Mouse (Mus musculus) stomach, embryonic 14.5 days (tissue): ENCODE measurements around the gene Gm20388. TPM values are rescaled to one million over a fixed set of nuclear protein-coding genes. Genes with fewer than 3 reads are reported as not detected.
"Not testable (repeated sequence)": the region's sequence is repeated elsewhere in the genome, so short reads cannot be mapped to it uniquely, and the experiment has no call there.

Experiments
- ATAC-seq: fragments of 200-750 bp; cut with Nextera tagmentation; 2 replicates; pipeline ENCODE4 v1.8.0; 2017; ENCODE audit warnings: low read depth, moderate TSS enrichment; ENCODE audit not compliant: insufficient number of reproducible peaks, insufficient read depth, low FRiP score
- H3K27ac ChIP-seq: fragments of 300-500 bp; sonication (generic); 2 replicates; pipeline ENCODE4 v1.5.1; 2014; ENCODE audit warnings: mild to moderate bottlenecking, low read length, moderate library complexity, mixed read lengths
- H3K27me3 ChIP-seq: fragments of 300-500 bp; sonication (generic); 2 replicates; pipeline ENCODE4 v1.6.1; 2014; ENCODE audit warnings: low read length, control low read depth, mixed read lengths; ENCODE audit not compliant: control insufficient read depth, insufficient read depth
- H3K36me3 ChIP-seq: fragments of 300-500 bp; sonication (generic); 2 replicates; pipeline ENCODE4 v1.6.1; 2014; ENCODE audit warnings: mild to moderate bottlenecking, control low read depth, low read length, moderate library complexity, mixed read lengths; ENCODE audit not compliant: control insufficient read depth, insufficient read depth
- H3K4me1 ChIP-seq: fragments of 300-500 bp; sonication (generic); 2 replicates; pipeline ENCODE4 v1.6.1; 2014; ENCODE audit warnings: low read length, control low read depth, mixed read lengths; ENCODE audit not compliant: control insufficient read depth, insufficient read depth
- H3K4me2 ChIP-seq: fragments of 300-500 bp; sonication (generic); replicated peaks from 2 replicates; pipeline ENCODE4 v1.6.1; 2014; ENCODE audit warnings: low read depth, low read length, control low read depth
- H3K4me3 ChIP-seq: fragments of 300-500 bp; sonication (generic); 2 replicates; pipeline ENCODE4 v1.5.1; 2014; ENCODE audit warnings: low read depth, low read length, control low read depth
- H3K9ac ChIP-seq: fragments of 300-500 bp; sonication (generic); replicated peaks from 2 replicates; pipeline ENCODE4 v1.6.1; 2014; ENCODE audit warnings: low read depth, mild to moderate bottlenecking, control low read depth, low read length, moderate library complexity, mixed read lengths
- H3K9me3 ChIP-seq: fragments of 300-500 bp; sonication (generic); 2 replicates; pipeline ENCODE4 v1.6.1; 2016; ENCODE audit warnings: low read depth, low read length, control low read depth; ENCODE audit not compliant: control insufficient read depth
- WGBS: fragments of 180-500 bp; shearing (Covaris S2); extraction: QIAGEN DNeasy Blood & Tissue Kit; methylation state at CpG from one replicate; pipeline ENCODE4 v1.1.7; 2014; 5-methylcytosine and 5-hydroxymethylcytosine counted together
- polyA plus RNA-seq: library from polyadenylated mRNA; unstranded; fragments of >200 nt; fragmentation: Nextera tagmentation; extraction: Ambion mirVana; gene quantifications from 2 replicates; pipeline ENCODE4 v1.2.1, GENCODE M21; 2014

Gm20388 gene
- polyA plus RNA-seq, 1 experiment from 2014 or later = 11.4 TPM

DNA sequence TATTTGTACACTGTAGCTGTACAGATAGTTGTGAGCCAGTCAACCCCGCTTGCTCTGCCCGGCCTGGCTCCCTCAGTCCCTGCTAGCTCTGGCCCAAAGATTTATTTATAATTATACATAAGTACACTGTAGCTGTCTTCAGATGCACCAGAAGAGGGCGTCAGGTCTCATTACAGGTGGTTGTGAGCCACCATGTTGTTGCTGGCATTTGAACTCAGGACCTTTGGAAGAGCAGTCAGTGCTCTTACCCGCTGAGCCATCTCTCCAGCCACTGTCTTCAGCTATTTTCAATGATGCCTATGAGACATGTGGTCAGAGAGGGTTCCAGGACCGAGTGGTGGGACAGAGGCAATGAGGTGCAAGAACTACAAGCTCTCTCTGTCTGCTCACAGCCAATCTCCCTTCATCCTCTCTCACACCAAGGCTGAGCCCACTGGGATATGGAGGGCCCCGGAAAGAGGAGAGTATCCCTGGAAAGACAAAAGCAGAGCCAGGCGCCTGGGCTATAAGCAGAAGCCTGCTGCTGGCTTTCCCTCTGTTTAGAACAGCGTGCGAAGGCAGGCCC, 1757.4 kb downstream of the Gm20388 start:
- H3K9ac ChIP-seq = not testable (repeated sequence)

GRCm38 (mm10) chr8:121668553-121668952, 1757.9 kb downstream of the Gm20388 start:
- Histone ChIP-seq H3K27me3 (no peaks in the 10 kb centered on the region), H3K4me2 (0 out of 2 replicates have a peak overlapping the region, but pooled peaks have one; percentile 10), H3K4me1 (peaks cover 29% of the 10 kb centered on the region), H3K9ac (no peak overlapping the region), H3K9me3 (no peaks in the 10 kb centered on the region), H3K4me3 (no peak overlapping the region), H3K27ac (peak overlapping the region; percentile 55), H3K36me3 (no peaks in the 10 kb centered on the region)
- ATAC-seq = no peak
- WGBS = 44% methylated on average over 6 of the region's 6 CpGs

More for the DNA sequence above, 1757.4 kb downstream of the Gm20388 start:
- H3K4me3 ChIP-seq, H3K36me3 ChIP-seq, ATAC-seq, H3K9me3 ChIP-seq, H3K27me3 ChIP-seq: not testable (repeated sequence)
- 64% methylated on average over 9 of the region's 9 CpGs for WGBS
- peak overlapping the region; percentile 55; the same call in 1 of the 2 replicates for H3K27ac ChIP-seq
- 0 out of 2 replicates have a peak overlapping the region, but pooled peaks have one; percentile 10 for H3K4me2 ChIP-seq
- peaks cover 29% of the 10 kb centered on the region for H3K4me1 ChIP-seq

DNA sequence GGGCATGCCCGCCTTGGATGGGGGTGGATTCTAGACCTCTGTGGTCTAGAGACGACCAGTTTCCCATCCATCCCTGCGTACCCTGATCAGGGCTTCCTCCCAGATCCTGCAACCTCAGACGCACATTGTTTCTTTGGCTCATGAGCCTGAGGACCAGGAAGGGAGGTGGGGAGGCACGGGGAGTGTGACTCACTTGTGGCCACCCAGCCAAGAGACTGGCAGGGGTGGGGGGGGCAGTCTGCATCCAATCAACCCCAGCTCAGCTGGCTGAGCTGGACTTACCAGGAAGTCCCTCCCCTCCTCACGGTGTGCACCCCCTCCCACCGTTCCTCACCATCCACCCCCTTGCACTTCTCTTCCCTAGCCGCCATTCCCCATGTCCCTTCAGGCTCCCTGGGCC, 1758.6 kb downstream of the Gm20388 start:
- H3K4me1 ChIP-seq = peaks cover 29% of the 10 kb centered on the region
- peak overlapping the region; percentile 12; the same call in 1 of the 2 replicates for H3K4me2 ChIP-seq
- ATAC-seq = 0 out of 2 replicates have a peak, but pooled peaks have one; percentile 11
- no peaks in the 10 kb centered on the region for H3K27me3 ChIP-seq
- H3K4me3 ChIP-seq = no peak overlapping the region
- 19% methylated on average over 8 of the region's 8 CpGs for WGBS
- peak overlapping the region; percentile 55; the same call in 1 of the 2 replicates for H3K27ac ChIP-seq
- H3K9me3 ChIP-seq = no peaks in the 10 kb centered on the region
- no peak overlapping the region for H3K9ac ChIP-seq
- H3K36me3 ChIP-seq = no peaks in the 10 kb centered on the region

- Histone ChIP-seq H3K27me3 (no peaks in the 10 kb centered on the region), H3K9me3 (no peaks in the 10 kb centered on the region), H3K9ac (no peak overlapping the region), H3K4me1 (peaks cover 13% of the 10 kb centered on the region; the same call in 1 of the 2 replicates), H3K4me2 (no peak overlapping the region), H3K27ac (no peak overlapping the region), H3K36me3 (no peaks in the 10 kb centered on the region), H3K4me3 (no peak overlapping the region)
- 67% methylated on average over 4 of the region's 4 CpGs for WGBS
- no peak for ATAC-seq
These were observed 1762.5 kb downstream of the Gm20388 start for GRCm38 (mm10) chr8:121673153-121673552.

GRCm38 (mm10) chr8:121673917-121674316, 1763.3 kb downstream of the Gm20388 start:
- Histone ChIP-seq H3K9ac (no peak overlapping the region), H3K36me3 (no peaks in the 10 kb centered on the region), H3K27me3 (no peaks in the 10 kb centered on the region), H3K4me1 (peaks cover 6% of the 10 kb centered on the region; the same call in 1 of the 2 replicates), H3K4me2 (no peak overlapping the region), H3K4me3 (no peak overlapping the region), H3K9me3 (no peaks in the 10 kb centered on the region), H3K27ac (no peak overlapping the region)
- 69% methylated on average over 5 of the region's 5 CpGs for WGBS
- peak; percentile 60; the same call in 1 of the 2 replicates for ATAC-seq

- H3K36me3 ChIP-seq = no peaks in the 10 kb centered on the region
- no peak overlapping the region for H3K4me2 ChIP-seq
- no peaks in the 10 kb centered on the region; the same call in 1 of the 2 replicates for H3K4me1 ChIP-seq
- H3K4me3 ChIP-seq = no peak overlapping the region
- 49% methylated on average over 5 of the region's 5 CpGs for WGBS
- no peak overlapping the region for H3K9ac ChIP-seq
- H3K27me3 ChIP-seq = no peaks in the 10 kb centered on the region
- ATAC-seq = no peak
- no peak overlapping the region for H3K27ac ChIP-seq
- no peaks in the 10 kb centered on the region for H3K9me3 ChIP-seq
These were observed 1763.9 kb downstream of the Gm20388 start for GRCm38 (mm10) chr8:121674524-121674923.

GRCm38 (mm10) chr8:121675161-121675560, 1764.5 kb downstream of the Gm20388 start:
- Histone ChIP-seq H3K4me3 (no peak overlapping the region), H3K9ac (no peak overlapping the region), H3K9me3 (no peaks in the 10 kb centered on the region), H3K27me3 (no peaks in the 10 kb centered on the region), H3K4me2 (no peak overlapping the region), H3K36me3 (no peaks in the 10 kb centered on the region), H3K4me1 (no peaks in the 10 kb centered on the region), H3K27ac (no peak overlapping the region)
- WGBS = 73% methylated on average over 3 of the region's 3 CpGs
- no peak for ATAC-seq

DNA sequence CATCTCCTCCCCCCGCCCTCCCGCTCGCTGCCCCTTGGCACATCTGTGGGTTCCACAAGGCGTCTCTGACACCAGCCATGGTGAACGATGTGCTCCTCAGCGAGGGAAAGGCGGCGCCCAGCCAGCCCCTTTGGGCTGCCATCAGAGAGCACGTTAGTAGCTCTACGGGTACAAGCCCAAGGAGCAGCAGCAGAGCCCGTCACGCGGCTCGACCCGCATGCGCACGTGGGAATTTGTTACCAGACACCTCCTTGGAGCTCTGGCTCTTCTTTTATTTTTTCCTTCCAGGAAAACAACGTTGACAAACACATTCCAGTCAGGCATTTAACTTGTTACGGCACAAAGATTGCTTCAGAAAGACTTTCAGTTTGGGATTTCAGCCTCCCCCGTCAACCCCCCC, 1765.1 kb downstream of the Gm20388 start:
- no peak for ATAC-seq
- no peak overlapping the region for H3K9ac ChIP-seq
- H3K4me1 ChIP-seq = no peaks in the 10 kb centered on the region
- no peaks in the 10 kb centered on the region for H3K9me3 ChIP-seq
- H3K27me3 ChIP-seq = no peaks in the 10 kb centered on the region
- H3K4me2 ChIP-seq = no peak overlapping the region
- H3K4me3 ChIP-seq = no peak overlapping the region
- 49% methylated on average over 20 of the region's 20 CpGs for WGBS
- no peaks in the 10 kb centered on the region for H3K36me3 ChIP-seq
- no peak overlapping the region for H3K27ac ChIP-seq

GRCm38 (mm10) chr8:121678696-121679095, 1768.1 kb downstream of the Gm20388 start:
- no peak for ATAC-seq
- H3K4me2 ChIP-seq = no peak overlapping the region
- H3K9ac ChIP-seq = no peak overlapping the region
- H3K4me3 ChIP-seq = no peak overlapping the region
- H3K9me3 ChIP-seq = no peaks in the 10 kb centered on the region
- no peaks in the 10 kb centered on the region for H3K36me3 ChIP-seq
- 62% methylated on average over 5 of the region's 5 CpGs for WGBS
- no peaks in the 10 kb centered on the region for H3K4me1 ChIP-seq
- H3K27me3 ChIP-seq = no peaks in the 10 kb centered on the region
- no peak overlapping the region for H3K27ac ChIP-seq
